Mouse (Mus musculus) limb, embryonic 11.5 days (tissue): ENCODE data around the gene Pdia5. TPM values are rescaled to one million over a fixed set of nuclear protein-coding genes. Genes with fewer than 3 reads are reported as not detected.

ENCODE experiments used
- ATAC-seq: fragments of 200-750 bp; cut with Nextera tagmentation; 2 replicates; pipeline ENCODE4 v1.8.0; 2017; ENCODE audit warnings: low read depth; ENCODE audit not compliant: insufficient number of reproducible peaks, low FRiP score, low TSS enrichment
- DNase-seq: peaks from one replicate; pipeline ENCODE4 v3.0.0-alpha.2; 2015; ENCODE audit warnings: low spot score
- H3K27ac ChIP-seq: fragments of 300-500 bp; sonication (generic); replicated peaks from 2 replicates; pipeline ENCODE4 v1.5.1; 2014; ENCODE audit warnings: low read depth, mild to moderate bottlenecking, low read length
- H3K27me3 ChIP-seq: fragments of 300-500 bp; sonication (generic); 2 replicates; pipeline ENCODE4 v1.6.1; 2014; ENCODE audit warnings: mild to moderate bottlenecking, low read length, mixed read lengths; ENCODE audit not compliant: control insufficient read depth, insufficient read depth
- H3K36me3 ChIP-seq: fragments of 300-500 bp; sonication (generic); 2 replicates; pipeline ENCODE4 v1.6.1; 2014; ENCODE audit warnings: mild to moderate bottlenecking, low read length, moderate library complexity, mixed read lengths; ENCODE audit not compliant: control insufficient read depth, insufficient read depth
- H3K4me1 ChIP-seq: fragments of 300-500 bp; sonication (generic); 2 replicates; pipeline ENCODE4 v1.6.1; 2014; ENCODE audit warnings: low read length, mixed read lengths; ENCODE audit not compliant: control insufficient read depth, insufficient read depth
- H3K4me2 ChIP-seq: fragments of 300-500 bp; sonication (generic); 2 replicates; pipeline ENCODE4 v1.6.1; 2014; ENCODE audit warnings: low read depth, mild to moderate bottlenecking, moderate library complexity; ENCODE audit not compliant: severe bottlenecking
- H3K4me3 ChIP-seq: fragments of 300-500 bp; sonication (generic); 2 replicates; pipeline ENCODE4 v1.5.1; 2014; ENCODE audit warnings: low read depth, low read length
- H3K9ac ChIP-seq: fragments of 300-500 bp; sonication (generic); 2 replicates; pipeline ENCODE4 v1.6.1; 2014; ENCODE audit warnings: mild to moderate bottlenecking, low read length
- H3K9me3 ChIP-seq: fragments of 300-500 bp; sonication (generic); 2 replicates; pipeline ENCODE4 v1.6.1; 2016; ENCODE audit warnings: low read length; ENCODE audit not compliant: control insufficient read depth
- WGBS: fragments of 180-500 bp; shearing (Covaris S2); extraction: QIAGEN DNeasy Blood & Tissue Kit; methylation state at CpG from one replicate; pipeline ENCODE4 v1.1.7; 2014; 5-methylcytosine and 5-hydroxymethylcytosine counted together
- polyA plus RNA-seq: library from polyadenylated mRNA; unstranded; fragments of >200 nt; fragmentation: Nextera tagmentation; extraction: Ambion mirVana; gene quantifications from 2 replicates; pipeline ENCODE4 v1.2.1, GENCODE M21; 2014

Gene Pdia5
- polyA plus RNA-seq, 1 experiment from 2014 or later, result 10.9 TPM

- Histone ChIP-seq H3K9ac (no peak overlapping the region), H3K4me2 (no peak overlapping the region), H3K27ac (no peak overlapping the region), H3K4me3 (no peak overlapping the region), H3K9me3 (no peaks in the 10 kb centered on the region), H3K27me3 (no peaks in the 10 kb centered on the region), H3K36me3 (peaks cover 4% of the 10 kb centered on the region; the same call in 1 of the 2 replicates), H3K4me1 (no peaks in the 10 kb centered on the region)
- DNase-seq (no peak), ATAC-seq (no peak)
- WGBS, result 94% methylated on average over 10 of the region's 10 CpGs
Measured at GRCm38 (mm10) chr16:35463708-35464107, 27.0 kb downstream of the Pdia5 start.

DNA sequence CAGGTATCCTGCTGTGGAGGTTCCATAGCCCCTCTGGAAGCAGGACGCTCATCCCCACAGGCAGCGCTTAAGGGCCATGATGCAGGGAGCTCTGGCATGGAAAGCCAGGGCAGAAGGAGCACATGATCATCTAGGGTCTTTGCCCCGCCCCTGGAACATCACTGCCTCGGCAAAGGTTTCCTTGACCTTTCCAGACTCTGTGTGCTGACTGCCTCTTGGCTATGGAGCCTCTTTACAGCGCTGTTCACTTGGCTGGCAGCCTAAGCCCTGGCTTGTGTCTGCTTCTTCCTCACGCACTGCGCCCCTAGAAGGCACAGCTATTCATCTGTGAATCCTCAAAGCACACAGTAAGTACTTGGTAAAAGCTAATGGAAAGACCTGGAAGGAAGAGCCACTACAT, 27.7 kb downstream of the Pdia5 start:
- H3K9me3 ChIP-seq, result no peaks in the 10 kb centered on the region
- H3K4me1 ChIP-seq, result no peaks in the 10 kb centered on the region
- 88% methylated on average over 7 of the region's 7 CpGs for WGBS
- no peak overlapping the region for H3K27ac ChIP-seq
- DNase-seq (no peak), ATAC-seq (no peak)
- H3K27me3 ChIP-seq, result no peaks in the 10 kb centered on the region
- no peak overlapping the region for H3K9ac ChIP-seq
- peaks cover 4% of the 10 kb centered on the region; the same call in 1 of the 2 replicates for H3K36me3 ChIP-seq
- no peak overlapping the region for H3K4me2 ChIP-seq
- no peak overlapping the region for H3K4me3 ChIP-seq

- no peak overlapping the region for H3K4me2 ChIP-seq
- H3K4me1 ChIP-seq, result 0 out of 2 replicates have a peak, but pooled peaks cover 3% of the 10 kb centered on the region
- no peak overlapping the region for H3K27ac ChIP-seq
- WGBS, result 82% methylated on average over 7 of the region's 7 CpGs
- no peaks in the 10 kb centered on the region for H3K27me3 ChIP-seq
- ATAC-seq (no peak), DNase-seq (no peak)
- no peak overlapping the region for H3K9ac ChIP-seq
- H3K36me3 ChIP-seq, result peaks cover 4% of the 10 kb centered on the region; the same call in 1 of the 2 replicates
- H3K9me3 ChIP-seq, result no peaks in the 10 kb centered on the region
- no peak overlapping the region for H3K4me3 ChIP-seq
Measured at GRCm38 (mm10) chr16:35459584-35459983, 31.1 kb downstream of the Pdia5 start.

DNA sequence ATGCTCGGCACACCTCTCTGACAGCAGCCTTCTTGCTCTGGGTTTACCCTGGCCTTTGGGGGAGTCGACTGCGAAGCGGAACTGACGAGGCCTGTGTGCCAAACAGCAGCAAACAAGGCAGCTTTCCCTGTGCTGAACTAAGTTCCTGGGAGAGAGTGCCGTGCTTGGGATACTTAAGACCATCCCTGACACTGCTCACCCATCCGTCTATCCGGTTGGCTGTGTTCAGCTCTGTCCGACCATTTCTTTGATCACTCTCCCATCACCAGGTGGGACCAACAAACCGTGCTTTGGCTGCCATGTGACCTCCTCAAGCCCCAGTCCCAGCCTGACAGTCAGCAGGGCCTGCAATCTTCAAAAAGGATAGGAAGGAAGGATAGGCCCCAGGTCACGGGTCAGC, 32.4 kb downstream of the Pdia5 start:
- no peaks in the 10 kb centered on the region for H3K27me3 ChIP-seq
- 91% methylated on average over 11 of the region's 11 CpGs for WGBS
- no peak for DNase-seq
- H3K4me1 ChIP-seq, result 0 out of 2 replicates have a peak, but pooled peaks cover 3% of the 10 kb centered on the region
- no peaks in the 10 kb centered on the region for H3K9me3 ChIP-seq
- H3K4me3 ChIP-seq, result no peak overlapping the region
- no peak overlapping the region for H3K27ac ChIP-seq
- H3K4me2 ChIP-seq, result no peak overlapping the region
- ATAC-seq, result no peak
- H3K9ac ChIP-seq, result no peak overlapping the region
- H3K36me3 ChIP-seq, result peaks cover 3% of the 10 kb centered on the region; the same call in 1 of the 2 replicates

DNA sequence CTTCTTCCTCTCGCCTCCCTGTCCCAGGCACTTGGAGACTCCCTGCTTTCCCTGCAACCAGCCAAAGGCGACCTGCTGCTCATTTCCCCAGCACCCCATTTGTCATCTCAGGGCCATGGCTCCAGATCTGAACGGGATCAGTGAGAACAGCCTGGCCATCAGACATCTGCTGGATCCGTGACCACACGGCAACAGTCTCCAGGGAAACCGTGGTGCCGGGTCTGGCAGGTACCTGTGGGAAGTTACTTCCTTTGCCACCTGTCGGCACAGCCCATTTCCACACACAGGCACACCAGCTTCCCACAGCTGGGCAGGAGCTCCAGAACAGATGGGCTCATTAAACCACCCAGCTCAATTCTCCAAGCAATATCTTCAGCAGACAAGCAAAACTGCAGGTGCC, 33.2 kb downstream of the Pdia5 start:
- DNase-seq, result peak; percentile 22
- 0 out of 2 replicates have a peak, but pooled peaks cover 3% of the 10 kb centered on the region for H3K4me1 ChIP-seq
- H3K9me3 ChIP-seq, result no peaks in the 10 kb centered on the region
- no peaks in the 10 kb centered on the region; the same call in 1 of the 2 replicates for H3K36me3 ChIP-seq
- no peak overlapping the region for H3K9ac ChIP-seq
- no peak overlapping the region for H3K27ac ChIP-seq
- no peak overlapping the region for H3K4me3 ChIP-seq
- no peaks in the 10 kb centered on the region for H3K27me3 ChIP-seq
- WGBS, result 77% methylated on average over 8 of the region's 8 CpGs
- no peak overlapping the region for H3K4me2 ChIP-seq
- no peak for ATAC-seq

- Histone ChIP-seq H3K36me3 (no peaks in the 10 kb centered on the region; the same call in 1 of the 2 replicates), H3K27ac (no peak overlapping the region), H3K4me2 (no peak overlapping the region), H3K9me3 (no peaks in the 10 kb centered on the region), H3K9ac (no peak overlapping the region), H3K4me1 (0 out of 2 replicates have a peak, but pooled peaks cover 3% of the 10 kb centered on the region), H3K27me3 (no peaks in the 10 kb centered on the region), H3K4me3 (no peak overlapping the region)
- ATAC-seq (no peak), DNase-seq (no peak)
- 90% methylated on average over 7 of the region's 7 CpGs for WGBS
Measured at GRCm38 (mm10) chr16:35457011-35457419, 33.7 kb downstream of the Pdia5 start.

- H3K27ac ChIP-seq, result no peak overlapping the region
- H3K4me2 ChIP-seq, result no peak overlapping the region
- no peak overlapping the region for H3K9ac ChIP-seq
- WGBS, result 92% methylated on average over 9 of the region's 9 CpGs
- ATAC-seq, result no peak
- no peak for DNase-seq
- 0 out of 2 replicates have a peak, but pooled peaks cover 3% of the 10 kb centered on the region for H3K4me1 ChIP-seq
- no peak overlapping the region for H3K4me3 ChIP-seq
- no peaks in the 10 kb centered on the region for H3K9me3 ChIP-seq
- no peaks in the 10 kb centered on the region for H3K36me3 ChIP-seq
- no peaks in the 10 kb centered on the region for H3K27me3 ChIP-seq
Measured at GRCm38 (mm10) chr16:35456305-35456704, 34.4 kb downstream of the Pdia5 start.

GRCm38 (mm10) chr16:35455822-35456221, 34.9 kb downstream of the Pdia5 start:
- DNase-seq (no peak), ATAC-seq (no peak)
- Histone ChIP-seq H3K27ac (no peak overlapping the region), H3K9ac (no peak overlapping the region), H3K36me3 (no peaks in the 10 kb centered on the region), H3K4me2 (no peak overlapping the region), H3K27me3 (no peaks in the 10 kb centered on the region), H3K4me3 (no peak overlapping the region), H3K4me1 (0 out of 2 replicates have a peak, but pooled peaks cover 3% of the 10 kb centered on the region), H3K9me3 (no peaks in the 10 kb centered on the region)
- 97% methylated on average over 10 of the region's 10 CpGs for whole genome bisulfite sequencing
